Mouse (Mus musculus): ENCODE measurements at regions not wholly inside any gene's neighbourhood (a gene's known extent, or its start where the extent isn't known, plus 50 kb on each side); places are given as distances from the start of the nearest gene placed in this dataset.

DNA sequence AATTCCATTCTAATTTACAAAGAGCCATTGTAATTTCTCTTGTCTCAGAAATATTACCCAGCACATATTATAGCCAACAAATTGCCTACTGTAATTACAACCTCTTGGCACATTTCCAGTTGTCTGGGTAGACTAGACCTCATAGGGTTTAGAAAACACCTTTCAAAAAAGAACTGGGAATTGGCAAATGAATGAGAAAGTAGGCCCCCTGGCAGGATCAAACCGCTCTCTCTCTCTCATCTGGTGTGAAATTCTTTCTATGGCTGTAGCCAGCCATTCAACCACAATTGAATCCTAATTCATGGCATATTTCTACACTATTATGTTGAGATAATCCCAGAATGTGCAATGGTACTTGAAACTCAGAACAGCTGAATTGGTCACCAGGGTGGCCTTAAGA lies 65.3 kb upstream of the Pde3a start:
- ATAC-seq (ENCODE audit: low FRiP score) (no peak), DNase-seq (ENCODE audit: low spot score) (peak; percentile 24)
- H3K4me3 ChIP-seq (ENCODE audit: low read depth, low read length), result no peak overlapping the region
- H3K27me3 ChIP-seq (ENCODE audit: insufficient read depth, low read length), result no peaks in the 10 kb centered on the region
- no peaks in the 10 kb centered on the region for H3K36me3 ChIP-seq (ENCODE audit: insufficient read depth, low read length)
- 38% methylated on average over 1 of the region's 1 CpGs for WGBS
- no peak overlapping the region for H3K4me2 ChIP-seq (ENCODE audit: low read depth, low read length, poor library complexity, severe bottlenecking)
- no peaks in the 10 kb centered on the region for H3K9me3 ChIP-seq (ENCODE audit: low read length)
- H3K27ac ChIP-seq (ENCODE audit: low read depth, low read length), result no peak overlapping the region
- H3K4me1 ChIP-seq (ENCODE audit: insufficient read depth, low read length), result no peaks in the 10 kb centered on the region
- no peak for TF ChIP-seq CTCF (IDR thresholded peaks at IDR 0.05)
- no peak overlapping the region for H3K9ac ChIP-seq (replicated peaks; ENCODE audit: low read length, poor library complexity, severe bottlenecking)

DNA sequence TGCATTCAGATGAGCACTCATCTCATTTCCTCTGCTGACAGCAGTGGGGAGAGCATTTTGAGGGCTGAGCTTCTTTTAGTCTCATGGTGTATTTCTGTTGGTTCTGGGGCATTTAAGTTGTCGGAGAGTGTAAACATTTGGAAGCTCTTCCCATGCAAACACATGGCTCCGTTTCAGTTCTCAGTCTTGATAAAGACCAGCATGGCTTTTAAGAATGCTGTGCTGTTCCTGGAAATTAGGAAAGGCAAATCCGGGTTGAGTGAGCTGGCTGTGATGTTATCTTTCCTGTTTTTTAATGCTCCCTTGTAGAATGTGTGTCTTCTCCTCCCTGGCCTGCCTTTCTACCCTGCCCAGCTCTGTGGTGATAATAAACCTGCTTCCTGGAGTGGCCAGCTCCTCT lies 61.0 kb upstream of the Pde3a start:
- no peak overlapping the region for H3K4me2 ChIP-seq (ENCODE audit: low read depth, low read length, poor library complexity, severe bottlenecking)
- H3K9me3 ChIP-seq (ENCODE audit: low read length), result no peaks in the 10 kb centered on the region
- H3K27me3 ChIP-seq (ENCODE audit: insufficient read depth, low read length), result no peaks in the 10 kb centered on the region
- ATAC-seq (ENCODE audit: low FRiP score) (no peak), DNase-seq (ENCODE audit: low spot score) (no peak)
- no peak overlapping the region for H3K4me3 ChIP-seq (ENCODE audit: low read depth, low read length)
- 67% methylated on average over 3 of the region's 3 CpGs for WGBS
- H3K27ac ChIP-seq (ENCODE audit: low read depth, low read length), result no peak overlapping the region
- no peaks in the 10 kb centered on the region for H3K4me1 ChIP-seq (ENCODE audit: insufficient read depth, low read length)
- H3K9ac ChIP-seq (replicated peaks; ENCODE audit: low read length, poor library complexity, severe bottlenecking), result no peak overlapping the region
- TF ChIP-seq CTCF (IDR thresholded peaks at IDR 0.05), result no peak
- no peaks in the 10 kb centered on the region for H3K36me3 ChIP-seq (ENCODE audit: insufficient read depth, low read length)

DNA sequence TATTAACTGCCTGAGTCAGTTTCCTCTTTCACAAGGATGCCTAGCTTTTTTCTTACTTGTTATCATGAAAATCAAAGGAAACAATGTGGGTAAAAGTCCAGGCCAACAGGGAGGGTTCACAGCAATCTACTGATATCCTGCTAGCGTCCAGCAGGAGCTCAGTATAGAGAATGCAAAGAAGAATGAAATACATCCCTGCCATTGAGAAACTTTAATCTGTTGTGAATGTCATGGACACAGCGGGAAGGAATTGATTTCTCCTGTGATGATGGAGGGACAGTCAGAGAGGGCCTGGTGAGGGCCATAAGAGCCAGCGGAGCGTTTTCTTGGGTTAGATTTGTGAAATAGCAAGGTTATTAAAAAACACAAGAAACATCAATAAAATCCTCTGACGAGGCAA lies 60.0 kb upstream of the Pde3a start:
- DNase-seq (ENCODE audit: low spot score), result no peak
- H3K27ac ChIP-seq (ENCODE audit: low read depth, low read length), result no peak overlapping the region
- ATAC-seq (ENCODE audit: low FRiP score), result no peak
- H3K9ac ChIP-seq (replicated peaks; ENCODE audit: low read length, poor library complexity, severe bottlenecking), result no peak overlapping the region
- H3K36me3 ChIP-seq (ENCODE audit: insufficient read depth, low read length), result no peaks in the 10 kb centered on the region
- no peak for TF ChIP-seq CTCF (IDR thresholded peaks at IDR 0.05)
- no peak overlapping the region for H3K4me2 ChIP-seq (ENCODE audit: low read depth, low read length, poor library complexity, severe bottlenecking)
- WGBS, result 34% methylated on average over 5 of the region's 5 CpGs
- no peak overlapping the region for H3K4me3 ChIP-seq (ENCODE audit: low read depth, low read length)
- no peaks in the 10 kb centered on the region for H3K4me1 ChIP-seq (ENCODE audit: insufficient read depth, low read length)
- H3K9me3 ChIP-seq (ENCODE audit: low read length), result no peaks in the 10 kb centered on the region
- H3K27me3 ChIP-seq (ENCODE audit: insufficient read depth, low read length), result no peaks in the 10 kb centered on the region

DNA sequence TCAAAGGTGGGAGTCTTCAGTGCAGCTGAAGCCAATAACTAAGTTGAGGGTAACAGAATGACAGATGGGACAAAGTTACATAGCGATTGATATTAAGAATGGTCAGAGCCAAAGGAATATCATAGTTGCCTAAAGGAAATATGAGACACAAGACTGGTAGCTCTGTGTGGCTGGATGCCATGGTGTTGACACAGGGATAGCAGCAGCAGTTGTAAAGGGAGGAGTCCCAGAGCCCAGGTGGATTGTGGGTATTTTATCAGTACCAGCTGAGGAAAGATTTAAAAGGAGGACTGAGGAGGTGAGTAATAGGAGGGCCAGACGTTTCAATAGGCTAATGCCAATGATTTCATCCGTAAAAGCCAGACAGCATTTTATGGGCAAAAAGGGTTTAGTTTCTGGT lies 59.4 kb upstream of the Pde3a start:
- Histone ChIP-seq H3K9ac (replicated peaks; ENCODE audit: low read length, poor library complexity, severe bottlenecking) (no peak overlapping the region), H3K4me3 (ENCODE audit: low read depth, low read length) (no peak overlapping the region), H3K4me1 (ENCODE audit: insufficient read depth, low read length) (no peaks in the 10 kb centered on the region), H3K36me3 (ENCODE audit: insufficient read depth, low read length) (no peaks in the 10 kb centered on the region), H3K27me3 (ENCODE audit: insufficient read depth, low read length) (no peaks in the 10 kb centered on the region), H3K27ac (ENCODE audit: low read depth, low read length) (no peak overlapping the region), H3K4me2 (ENCODE audit: low read depth, low read length, poor library complexity, severe bottlenecking) (no peak overlapping the region), H3K9me3 (ENCODE audit: low read length) (no peaks in the 10 kb centered on the region)
- DNase-seq (ENCODE audit: low spot score) (no peak), ATAC-seq (ENCODE audit: low FRiP score) (no peak)
- 81% methylated on average over 3 of the region's 3 CpGs for WGBS
- TF ChIP-seq CTCF (IDR thresholded peaks at IDR 0.05), result no peak

DNA sequence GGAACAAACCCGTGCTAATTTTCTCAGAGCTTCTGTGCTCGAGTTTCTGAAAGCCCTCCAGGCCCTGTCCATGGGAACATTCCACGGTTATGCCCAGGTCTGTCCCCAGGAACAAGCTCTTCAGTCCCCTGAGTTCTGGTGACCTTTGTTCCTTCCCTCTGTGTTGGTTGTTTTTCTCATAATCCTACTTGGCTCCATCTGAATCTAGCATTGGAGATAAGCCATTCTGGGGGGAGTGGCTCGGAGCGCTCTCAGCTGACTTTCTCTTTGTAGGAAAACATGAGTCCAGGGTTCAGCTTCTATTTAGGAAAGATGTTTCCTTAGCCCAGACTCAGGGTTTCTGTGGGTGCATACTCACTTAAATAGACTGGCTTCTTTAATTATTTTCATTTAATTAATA lies 58.7 kb upstream of the Pde3a start:
- Histone ChIP-seq H3K4me2 (ENCODE audit: low read depth, low read length, poor library complexity, severe bottlenecking) (no peak overlapping the region), H3K4me3 (ENCODE audit: low read depth, low read length) (no peak overlapping the region), H3K27me3 (ENCODE audit: insufficient read depth, low read length) (no peaks in the 10 kb centered on the region), H3K9ac (replicated peaks; ENCODE audit: low read length, poor library complexity, severe bottlenecking) (no peak overlapping the region), H3K27ac (ENCODE audit: low read depth, low read length) (no peak overlapping the region), H3K36me3 (ENCODE audit: insufficient read depth, low read length) (no peaks in the 10 kb centered on the region), H3K4me1 (ENCODE audit: insufficient read depth, low read length) (no peaks in the 10 kb centered on the region), H3K9me3 (ENCODE audit: low read length) (no peaks in the 10 kb centered on the region)
- ATAC-seq (ENCODE audit: low FRiP score), result no peak
- whole genome bisulfite sequencing, result 77% methylated on average over 5 of the region's 5 CpGs
- no peak for TF ChIP-seq CTCF (IDR thresholded peaks at IDR 0.05)
- DNase-seq (ENCODE audit: low spot score), result no peak

DNA sequence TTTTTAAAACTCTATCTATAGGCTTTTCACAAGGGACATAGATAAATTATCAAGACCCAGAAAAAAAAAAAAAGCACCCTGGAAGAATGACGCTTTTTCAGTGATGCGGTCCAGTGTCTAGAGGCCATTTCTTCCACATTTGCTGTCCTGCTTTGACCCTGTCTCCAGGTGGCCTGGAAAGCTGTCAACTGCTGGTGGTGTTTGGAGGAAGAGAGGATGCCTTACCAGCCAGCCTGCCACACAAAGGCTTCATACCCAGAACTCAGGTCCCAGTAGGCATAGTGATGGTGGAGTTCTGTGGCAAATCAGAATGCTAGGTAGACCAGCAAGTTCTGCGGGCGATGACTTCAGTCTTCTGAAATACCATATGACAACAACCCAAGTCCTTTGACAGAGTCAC lies 51.6 kb upstream of the Pde3a start:
- Histone ChIP-seq H3K36me3 (ENCODE audit: insufficient read depth, low read length) (no peaks in the 10 kb centered on the region), H3K9me3 (ENCODE audit: low read length) (no peaks in the 10 kb centered on the region), H3K27ac (ENCODE audit: low read depth, low read length) (no peak overlapping the region), H3K4me3 (ENCODE audit: low read depth, low read length) (no peak overlapping the region), H3K4me1 (ENCODE audit: insufficient read depth, low read length) (no peaks in the 10 kb centered on the region), H3K9ac (replicated peaks; ENCODE audit: low read length, poor library complexity, severe bottlenecking) (no peak overlapping the region), H3K27me3 (ENCODE audit: insufficient read depth, low read length) (no peaks in the 10 kb centered on the region), H3K4me2 (ENCODE audit: low read depth, low read length, poor library complexity, severe bottlenecking) (no peak overlapping the region)
- ATAC-seq (ENCODE audit: low FRiP score), result no peak
- 95% methylated on average over 4 of the region's 4 CpGs for WGBS
- no peak for TF ChIP-seq CTCF (IDR thresholded peaks at IDR 0.05)
- DNase-seq (ENCODE audit: low spot score), result no peak

All from midbrain, postnatal 0 days (tissue).